Mouse (Mus musculus) gastrocnemius, adult 2 months (tissue): ENCODE data around the gene Endov. TPM values are rescaled to one million over a fixed set of nuclear protein-coding genes. Genes with fewer than 3 reads are reported as not detected.

Experiments
- DNase-seq: peaks from one replicate; pipeline ENCODE4 v3.0.0; 2022
- H3K27ac ChIP-seq: fragments of 200-600 bp; 2 replicates; pipeline ENCODE4 v1.8.1; 2022; ENCODE audit warnings: mild to moderate bottlenecking
- H3K4me3 ChIP-seq: fragments of 200-600 bp; 2 replicates; pipeline ENCODE4 v1.8.1; 2022; ENCODE audit warnings: mild to moderate bottlenecking, moderate library complexity
- CTCF ChIP-seq: fragments of 200-600 bp; IDR thresholded peaks from 2 replicates; pipeline ENCODE4 v1.8.1; 2022; ENCODE audit warnings: antibody characterized with exemption, mild to moderate bottlenecking, moderate library complexity
- intact Hi-C: fragments of 180-260 bp; cut with DNase I; formaldehyde crosslinking; loops from one replicate; pipeline ENCODE4 v1.15.1; 2025
- total RNA-seq, 2 experiments: library from RNA; stranded (reverse); gene quantifications; 2 replicates each; pipeline ENCODE4 v1.2.3; 2021

Endov gene
- total RNA-seq, 2 experiments from 2014 or later = 4.3 to 4.5 TPM

DNA sequence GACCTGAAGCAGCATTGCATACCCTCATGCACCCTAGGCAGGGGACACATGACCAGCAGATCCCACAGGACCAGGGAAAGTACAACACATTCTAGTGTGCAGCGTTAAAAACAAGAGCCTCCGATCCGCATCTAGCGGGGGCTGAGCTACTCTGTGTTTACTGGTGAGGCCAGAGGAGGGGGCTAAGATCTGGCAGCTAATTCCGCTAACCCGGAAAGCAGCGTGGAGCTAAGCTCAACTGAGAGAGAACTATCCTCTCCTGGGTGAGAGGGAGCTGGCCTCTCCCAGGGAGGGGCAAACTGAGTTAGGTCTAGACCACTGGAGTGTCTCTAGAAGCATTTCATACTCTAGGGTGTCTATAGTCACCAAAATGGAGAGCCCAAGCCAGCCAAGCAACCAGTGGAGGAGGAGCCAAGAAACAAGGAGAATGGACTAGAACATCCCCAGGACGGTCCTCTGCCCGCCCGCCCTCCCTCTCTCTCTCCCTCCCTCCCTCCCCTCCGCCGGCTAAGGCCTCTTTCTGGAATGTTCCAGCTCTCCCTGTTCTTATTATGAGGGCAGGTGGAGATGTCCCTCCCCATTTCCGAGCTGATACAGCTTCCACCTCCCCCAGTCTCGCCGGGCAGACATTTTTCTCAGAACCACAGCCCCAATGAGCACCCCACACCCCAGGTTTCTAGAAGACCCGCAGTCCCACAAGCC, 52.8 kb downstream of the Endov start:
- TF ChIP-seq CTCF = no peak
- Histone ChIP-seq H3K27ac (no peak overlapping the region), H3K4me3 (no peak overlapping the region)
- intact Hi-C loops = no loop called here
- no peak for DNase-seq

DNA sequence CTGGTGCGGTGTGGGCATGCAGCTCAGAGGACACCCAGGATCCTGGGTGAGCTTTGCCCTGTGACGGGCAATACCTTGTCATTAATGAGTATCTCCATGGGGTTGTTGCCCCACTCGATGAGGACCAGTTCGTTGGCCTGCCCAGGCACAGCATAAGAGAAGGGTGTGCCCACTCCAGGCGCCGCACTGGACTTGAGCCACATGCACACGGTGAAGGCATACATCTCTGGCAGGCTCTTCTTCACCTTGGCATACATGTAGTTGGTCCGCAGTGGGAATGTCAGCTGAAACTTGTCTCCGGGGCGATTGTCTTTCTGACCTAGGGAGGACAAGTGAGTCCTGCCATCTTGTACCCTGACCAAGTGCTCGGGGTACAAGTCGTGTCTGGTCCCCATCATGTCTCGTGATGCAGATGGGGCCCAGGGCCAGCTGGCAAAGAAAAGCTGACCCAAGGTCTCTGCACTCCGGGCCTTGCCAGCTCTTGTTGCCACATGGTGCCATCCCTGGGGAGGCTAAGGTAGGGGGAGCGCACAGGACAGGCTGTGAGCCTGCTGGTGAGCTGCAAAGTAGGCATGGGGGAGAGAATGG, 53.5 kb downstream of the Endov start:
- Histone ChIP-seq H3K27ac (no peak overlapping the region), H3K4me3 (no peak overlapping the region)
- intact Hi-C loops = no loop called here
- DNase-seq = no peak
- no peak for TF ChIP-seq CTCF

DNA sequence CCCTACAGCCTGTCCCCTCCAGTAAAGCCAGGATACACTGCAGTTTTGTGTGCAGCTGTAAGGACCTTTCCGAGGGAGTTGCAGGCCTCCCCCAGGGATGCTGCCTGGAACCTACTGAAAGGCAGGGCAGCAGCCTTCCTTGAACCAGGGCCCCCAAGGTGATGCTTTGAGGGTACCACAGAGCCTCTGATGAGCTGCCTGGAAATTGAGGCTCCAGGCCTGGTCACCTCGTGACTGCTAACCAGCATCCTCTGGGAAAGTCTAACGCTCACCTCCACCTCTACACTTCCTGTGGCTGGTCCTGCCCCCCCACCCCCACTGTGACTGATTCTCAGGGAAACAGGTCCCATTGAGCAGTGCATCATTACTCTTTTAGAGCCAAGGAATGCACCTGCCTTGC, 54.1 kb downstream of the Endov start:
- Histone ChIP-seq H3K27ac (no peak overlapping the region), H3K4me3 (no peak overlapping the region)
- intact Hi-C loops = no loop called here
- DNase-seq = no peak
- no peak for TF ChIP-seq CTCF

DNA sequence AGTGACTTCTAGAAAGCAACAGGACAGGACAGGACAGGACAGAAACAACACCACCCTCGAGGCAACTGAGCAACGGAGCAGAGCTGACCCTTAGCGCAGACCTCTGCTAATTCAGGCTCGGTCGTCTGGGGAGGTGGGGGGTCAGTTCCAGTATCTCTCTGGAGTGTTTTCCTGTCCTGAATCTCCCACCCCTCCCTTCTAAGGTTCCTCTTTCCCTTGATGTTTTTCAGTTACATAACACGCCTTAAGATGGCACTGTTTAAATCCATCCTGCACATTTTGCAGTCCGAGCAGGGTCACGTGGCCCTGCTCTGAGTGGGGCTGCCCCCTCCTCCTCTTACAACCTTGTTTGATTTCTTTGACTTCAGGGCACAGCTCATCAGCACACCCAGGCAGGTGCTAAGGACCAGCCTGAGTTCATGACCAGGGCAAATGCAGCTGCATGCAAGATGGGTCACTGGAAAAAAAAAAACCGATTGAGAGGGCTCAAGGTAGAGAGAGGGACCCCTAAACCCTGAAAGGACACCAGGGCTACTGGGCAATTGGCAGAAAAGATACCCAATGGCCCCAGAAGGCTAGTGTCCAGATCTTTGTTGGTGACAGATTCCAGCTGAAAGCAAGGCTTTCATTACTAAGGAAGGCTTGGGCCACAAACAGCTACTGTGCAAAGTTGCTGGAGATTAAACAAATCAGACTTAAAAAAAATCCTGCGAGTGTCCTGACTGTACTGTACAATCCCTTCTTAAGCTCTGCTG, 54.8 kb downstream of the Endov start:
- Histone ChIP-seq H3K4me3 (peak overlapping the region; percentile 86), H3K27ac (no peak overlapping the region)
- no peak for DNase-seq
- TF ChIP-seq CTCF = peak; percentile 20; the same call in 1 of the 2 replicates
- intact Hi-C loops = no loop called here

DNA sequence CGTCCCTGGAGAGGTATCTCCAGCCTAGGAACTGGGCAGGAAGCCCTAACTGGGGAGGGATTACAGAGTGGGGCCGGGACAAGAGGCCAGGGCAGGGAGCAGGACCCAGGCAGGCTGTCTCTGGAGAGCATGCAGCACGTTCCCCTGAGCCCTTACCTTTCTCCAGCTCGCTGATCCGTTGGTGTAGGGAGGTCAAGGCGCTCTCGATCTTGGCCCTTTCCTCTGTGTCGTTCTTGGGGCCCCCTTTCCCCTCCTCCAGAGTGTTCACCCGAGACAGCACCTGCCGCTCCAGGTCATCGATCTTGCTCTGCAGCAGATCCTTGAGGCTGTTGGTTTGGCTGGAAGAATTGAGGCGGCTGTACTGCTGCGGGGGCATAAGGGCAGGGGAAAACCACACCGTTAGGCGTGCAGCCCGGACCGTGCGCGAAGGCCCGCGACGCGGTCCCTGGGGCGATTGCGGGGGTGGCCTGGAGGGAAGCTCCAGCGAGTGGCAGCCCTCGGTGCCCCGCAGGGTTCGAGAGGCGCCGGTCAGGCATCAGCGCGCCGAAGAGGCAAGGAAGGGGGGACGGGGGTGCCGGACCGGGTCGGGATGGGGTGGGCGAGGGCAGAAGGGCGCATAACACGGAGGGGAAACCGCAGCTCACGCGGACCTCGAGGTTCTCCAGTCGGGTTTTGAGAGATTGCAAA, 55.5 kb downstream of the Endov start:
- no peak for TF ChIP-seq CTCF
- peak; percentile 63 for DNase-seq
- intact Hi-C loops = no loop called here
- no peak overlapping the region for H3K27ac ChIP-seq
- H3K4me3 ChIP-seq = peak overlapping the region; percentile 86

DNA sequence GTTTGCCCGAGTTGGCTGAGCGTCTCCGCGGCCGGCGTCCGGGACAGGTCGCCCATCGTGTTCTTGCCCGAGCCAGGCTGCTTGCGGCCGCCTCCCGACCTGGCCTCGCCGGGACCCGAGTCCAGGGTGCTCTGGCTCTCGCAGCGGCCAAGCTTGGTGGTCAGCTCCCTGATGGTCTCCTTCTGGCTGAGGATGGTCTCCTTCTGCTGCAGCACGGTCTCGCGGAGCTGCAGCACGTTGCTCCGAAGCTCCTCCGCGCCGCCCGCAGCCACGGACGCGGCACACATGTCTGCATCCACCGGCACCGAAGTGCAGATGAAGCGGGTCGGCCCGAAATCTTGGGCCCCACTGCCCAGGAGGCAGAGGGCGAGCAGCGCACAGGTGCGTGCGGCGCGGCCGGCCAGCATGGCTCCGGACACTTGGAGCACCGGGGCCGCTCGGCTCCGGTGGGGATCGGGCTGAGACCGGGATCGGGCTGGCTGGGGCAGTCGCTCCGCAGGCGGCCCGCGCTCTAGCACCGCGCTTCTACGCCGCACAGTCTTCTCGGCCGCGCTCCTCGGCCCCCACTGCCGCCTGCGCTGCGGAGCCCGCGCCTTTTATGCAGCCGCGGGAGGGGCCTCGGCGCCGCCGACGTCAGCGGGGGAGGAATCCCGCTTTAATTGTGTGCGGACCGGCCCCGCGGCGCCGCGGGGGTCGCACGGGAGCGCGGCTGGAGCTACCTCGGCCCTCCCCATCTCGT, 56.2 kb downstream of the Endov start, which contains the start of gene Nptx1:
Nptx1 (minus strand) TSS at position 571 of the 739 bp plus-strand sequence.
- intact Hi-C loops = no loop called here
- peak within 1 kb of the TSS; percentile 86 for H3K4me3 ChIP-seq
- peak; percentile 40 for DNase-seq
- no peak within 1 kb of the TSS for H3K27ac ChIP-seq
- no peak for TF ChIP-seq CTCF

DNA sequence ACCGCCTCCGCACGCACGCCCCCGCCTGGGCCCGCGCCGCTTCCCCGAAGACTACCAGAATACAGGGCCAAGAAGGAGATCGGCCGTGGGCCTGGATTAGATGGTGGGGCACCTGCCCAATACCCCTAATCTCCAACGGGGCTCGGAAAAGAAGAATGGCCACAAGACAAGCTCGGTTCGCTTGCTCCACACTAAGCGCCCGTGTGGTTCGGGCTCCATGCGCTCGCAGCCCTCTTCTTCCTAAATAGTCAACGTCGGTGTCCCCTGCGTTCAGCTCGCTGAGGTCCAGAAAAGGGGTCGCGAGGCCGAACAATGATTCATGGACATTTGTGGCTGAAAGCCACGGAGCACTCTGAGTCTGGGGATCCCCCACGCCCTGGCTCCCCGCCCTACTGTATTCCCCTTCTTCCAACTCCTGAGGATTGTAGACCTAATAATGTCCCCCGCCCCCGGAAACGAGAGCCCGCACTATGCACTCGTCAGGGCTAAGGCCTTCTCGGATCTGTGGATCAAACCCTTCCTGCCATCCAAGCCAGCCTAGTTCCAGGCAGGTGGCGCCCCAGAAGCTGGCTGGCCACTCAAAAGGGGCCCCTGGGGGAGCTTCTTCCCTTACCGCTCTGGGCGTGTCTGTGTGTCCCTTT, 56.9 kb downstream of the Endov start:
- TF ChIP-seq CTCF = no peak
- intact Hi-C loops = no loop called here
- H3K4me3 ChIP-seq = peak overlapping the region; percentile 86
- H3K27ac ChIP-seq = no peak overlapping the region
- DNase-seq = peak; percentile 33

DNA sequence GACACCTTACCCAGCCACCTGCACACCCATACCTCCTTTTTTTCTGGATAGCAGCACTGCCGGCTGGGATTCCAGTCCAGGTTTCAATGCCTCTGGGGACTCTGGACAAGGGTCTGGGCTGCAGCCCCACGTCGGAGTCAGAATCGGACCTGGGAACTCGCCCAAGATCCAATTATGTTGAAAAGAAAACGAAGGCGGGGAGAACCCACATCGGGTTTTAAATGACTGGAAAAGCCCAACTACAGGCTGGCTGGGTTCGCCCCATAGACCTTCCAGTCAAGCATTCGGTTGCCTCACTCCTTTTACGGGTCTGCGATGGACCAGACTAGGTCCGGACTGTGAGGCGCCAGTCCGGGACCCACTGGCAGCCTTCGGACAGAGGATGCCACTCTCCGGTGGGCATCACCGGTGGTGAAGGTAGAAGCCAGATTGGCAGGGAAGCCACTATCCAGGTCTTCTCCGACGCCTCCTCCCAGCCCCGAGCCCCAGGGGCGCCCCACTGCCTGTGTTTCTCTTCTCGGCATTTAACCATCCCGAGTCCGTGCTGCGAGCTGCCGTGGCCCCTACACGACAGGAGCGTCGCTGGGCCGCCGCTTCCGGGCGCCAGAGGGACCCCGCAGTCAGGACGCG, 57.7 kb downstream of the Endov start:
- Histone ChIP-seq H3K4me3 (peak overlapping the region; percentile 86), H3K27ac (no peak overlapping the region)
- intact Hi-C loops = no loop called here
- DNase-seq = no peak
- peak; percentile 17; the same call in 1 of the 2 replicates for TF ChIP-seq CTCF

DNA sequence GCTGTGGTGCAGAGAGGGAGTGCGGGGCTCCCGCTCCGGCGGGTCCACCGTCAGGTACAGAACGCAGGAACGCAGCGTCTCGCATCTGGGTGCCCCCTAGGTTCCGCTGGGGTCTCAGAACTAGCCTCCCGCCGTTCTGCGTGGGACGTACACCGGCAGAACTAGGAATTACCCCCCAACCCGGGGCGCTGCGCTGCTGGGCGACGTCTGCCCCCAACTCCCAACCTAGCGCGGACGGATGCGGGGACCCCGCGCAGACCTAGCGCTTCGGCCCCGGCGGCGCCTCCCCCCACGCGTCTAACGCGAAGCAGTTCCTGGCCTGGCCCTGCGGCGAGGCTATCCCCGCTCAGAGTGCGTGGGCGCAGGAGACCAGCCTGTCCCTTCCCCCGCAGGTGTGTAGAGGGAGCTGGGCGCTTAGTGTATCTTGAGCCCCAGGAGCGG, 58.2 kb downstream of the Endov start:
- intact Hi-C loops = no loop called here
- DNase-seq = no peak
- peak overlapping the region; percentile 86 for H3K4me3 ChIP-seq
- no peak for TF ChIP-seq CTCF
- no peak overlapping the region for H3K27ac ChIP-seq

DNA sequence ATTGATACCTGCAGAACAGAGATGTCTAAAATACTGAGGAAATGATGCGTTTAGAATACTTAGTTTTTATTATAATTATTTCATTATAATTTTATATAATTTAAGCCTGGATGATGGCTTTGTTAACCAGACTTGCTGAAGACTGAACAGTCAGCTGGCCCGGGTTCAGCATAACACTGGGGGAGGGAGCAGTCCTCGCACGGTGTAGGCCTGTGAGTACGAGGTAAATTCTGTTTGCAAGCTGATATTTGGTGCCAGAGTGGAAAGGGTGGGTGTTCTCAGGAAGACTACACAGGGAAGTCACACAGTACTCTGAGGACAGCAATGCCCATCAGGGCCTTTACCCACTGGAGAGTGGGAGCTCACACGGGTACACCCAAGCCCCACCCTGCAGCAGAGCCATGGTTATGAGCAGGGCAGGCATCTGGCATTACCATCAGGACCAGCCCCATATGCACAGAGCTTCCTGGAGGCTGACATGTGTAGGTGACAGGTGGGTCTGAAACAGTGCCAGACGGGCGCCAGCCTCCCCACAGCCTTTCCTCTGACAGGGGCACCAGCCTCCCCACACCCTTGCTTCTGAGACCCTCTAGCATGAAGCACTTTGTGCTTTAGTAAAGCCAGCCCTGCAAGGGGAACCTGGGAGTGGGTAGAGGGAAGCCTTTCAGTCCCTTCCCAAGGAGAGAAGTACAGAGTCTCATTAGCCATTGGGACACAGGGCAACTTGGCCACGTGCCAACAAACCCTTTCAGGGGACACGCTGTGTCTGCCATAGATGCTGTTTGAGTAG, 59.6 kb downstream of the Endov start:
- no peak for TF ChIP-seq CTCF
- no peak for DNase-seq
- Histone ChIP-seq H3K27ac (no peak overlapping the region), H3K4me3 (no peak overlapping the region)
- intact Hi-C loops = no loop called here
